Mouse (Mus musculus): ENCODE data around the gene Dip2a. TPM values are rescaled to one million over a fixed set of nuclear protein-coding genes. Genes with fewer than 3 reads are reported as not detected.

The Dip2a gene
- 1.8 TPM for polyA plus RNA-seq (2017; shearing (Covaris generic))

DNA sequence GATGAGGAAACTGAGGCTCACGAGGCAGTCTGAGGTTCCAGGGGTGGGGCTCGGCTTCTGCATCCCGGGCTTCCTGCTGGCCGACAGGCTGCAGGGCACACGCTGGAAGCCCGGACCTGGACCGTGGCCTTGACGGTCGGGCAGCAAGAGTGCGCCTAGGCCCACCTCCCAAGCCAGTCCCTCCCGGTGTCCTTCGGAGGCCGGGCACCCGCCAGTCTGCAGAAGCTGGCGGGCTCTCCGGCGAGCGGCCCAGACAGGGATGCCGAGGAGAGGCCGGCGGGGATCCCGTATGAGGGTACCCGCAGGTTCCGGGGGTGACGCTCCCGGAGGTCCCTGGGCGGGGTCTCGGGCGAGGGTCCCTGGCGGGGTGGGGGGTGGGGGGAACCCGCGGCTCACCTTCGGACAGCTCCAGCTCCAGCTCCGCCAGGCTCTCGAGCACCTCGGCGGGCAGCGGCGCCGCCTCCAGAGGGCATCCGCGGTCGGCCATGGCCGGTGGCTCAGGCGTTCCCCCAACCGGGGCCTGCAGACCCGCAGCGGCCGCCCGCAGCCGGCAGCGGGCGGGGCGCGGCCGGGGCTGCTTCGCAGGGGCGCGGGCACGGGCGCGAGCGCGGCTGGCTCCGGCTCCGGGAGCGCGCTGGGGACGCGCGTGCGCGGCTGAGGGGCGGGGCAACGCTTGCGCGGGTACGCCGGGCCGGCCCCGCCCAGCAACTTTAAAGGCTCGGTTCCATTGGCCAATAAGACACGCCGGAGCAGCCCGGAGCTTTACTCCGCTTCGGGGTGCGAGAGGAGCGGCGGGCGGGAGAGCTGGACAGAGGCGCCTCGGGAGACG, at the start of gene Dip2a:
Gene Dip2a (minus strand): TSS at position 581 of the 829 bp plus-strand sequence.

DNA sequence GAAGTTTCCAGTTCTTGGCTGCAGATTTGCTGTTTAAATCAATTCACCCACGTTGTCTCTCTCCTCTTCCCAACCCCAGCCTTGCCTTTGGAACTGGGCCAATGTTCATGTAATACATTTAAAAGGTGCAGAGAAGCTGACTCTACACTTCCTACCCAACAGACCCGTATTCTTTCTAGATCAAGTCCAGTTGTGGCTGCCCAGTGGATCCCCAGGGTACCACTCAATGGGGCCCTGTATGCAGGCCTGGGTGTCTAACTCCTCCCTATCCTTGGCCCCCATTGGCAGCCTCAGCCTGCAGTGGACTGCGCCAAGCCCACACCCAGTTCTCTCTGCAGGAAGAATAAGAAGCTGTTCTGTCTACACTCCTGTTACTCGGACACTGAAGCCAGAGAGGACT, 91.6 kb downstream of the Dip2a start, which contains the start of gene S100b:
Gene S100b (plus strand): TSS at position 318 of the 400 bp plus-strand sequence.

DNA sequence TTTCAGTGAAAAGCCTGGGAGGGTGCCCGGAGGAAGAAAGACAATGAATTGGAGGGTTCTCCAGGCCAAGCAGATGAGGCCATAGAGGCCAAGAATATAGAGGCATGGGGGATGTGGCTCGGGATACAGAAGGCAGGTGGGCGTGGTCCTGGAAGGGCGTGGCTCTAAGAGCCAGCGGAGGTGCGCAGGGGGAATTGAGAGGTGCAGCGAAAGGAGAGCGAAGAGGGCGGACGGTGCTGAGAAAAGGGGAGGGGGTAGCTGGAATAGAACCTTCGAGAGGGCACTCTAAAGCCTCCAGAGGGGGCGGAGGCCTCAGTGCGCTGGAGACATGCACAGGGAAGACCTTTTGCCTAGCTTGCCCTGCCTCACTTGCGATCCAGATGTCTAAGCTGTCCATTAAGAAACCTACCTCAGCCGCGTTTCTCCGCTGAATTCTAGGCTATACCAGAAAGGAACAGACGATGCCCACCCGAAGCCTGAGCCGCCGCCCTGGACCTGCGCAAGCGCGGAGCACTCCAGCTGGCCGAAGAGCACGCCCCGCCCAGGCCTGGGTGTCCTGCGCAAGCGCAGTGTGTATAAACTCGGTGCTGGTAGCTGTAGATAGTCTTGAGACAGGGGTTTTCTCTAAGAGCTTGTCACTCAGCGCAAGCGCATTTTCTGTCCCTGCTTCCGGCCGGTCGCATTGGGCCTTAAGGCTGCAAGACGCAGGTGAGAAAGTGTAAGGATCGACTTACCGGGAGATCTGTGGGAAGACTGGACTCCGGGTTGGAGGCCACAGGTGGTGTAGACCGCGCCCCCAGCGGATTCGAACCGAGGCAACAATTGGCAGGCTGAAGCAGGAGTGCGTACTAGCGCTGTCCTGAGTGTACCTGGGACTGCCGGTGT, 107.5 kb downstream of the Dip2a start, which contains the start of gene Prmt2:
Gene Prmt2 (minus strand): TSS at position 525 of the 885 bp plus-strand sequence.

Other genes with a start within 250 kb of the Dip2a start
- not detected for gene Slc5a4b, start 234.3 kb downstream of the Dip2a start, polyA plus RNA-seq (2017; shearing (Covaris generic))
- gene Slc5a4a, start 197.8 kb downstream of the Dip2a start, polyA plus RNA-seq (2017; shearing (Covaris generic)), result not detected
- 32.8 TPM for gene Prmt2, start 107.4 kb downstream of the Dip2a start, polyA plus RNA-seq (2017; shearing (Covaris generic))
- not detected for gene S100b, start 91.4 kb downstream of the Dip2a start, polyA plus RNA-seq (2017; shearing (Covaris generic))
- gene AC141477.1, start 95.2 kb upstream of the Dip2a start, polyA plus RNA-seq (2017; shearing (Covaris generic)), result 19.0 TPM
- 30.3 TPM for gene Pcnt, start 97.5 kb upstream of the Dip2a start, polyA plus RNA-seq (2017; shearing (Covaris generic))
- 0.20 TPM for gene 2610028H24Rik, start 103.8 kb upstream of the Dip2a start, polyA plus RNA-seq (2017; shearing (Covaris generic))
- gene Mcm3ap, start 123.6 kb upstream of the Dip2a start, polyA plus RNA-seq (2017; shearing (Covaris generic)), result 77.2 TPM
- gene Ybey, start 123.8 kb upstream of the Dip2a start, polyA plus RNA-seq (2017; shearing (Covaris generic)), result 4.9 TPM
- gene Lss, start 186.3 kb upstream of the Dip2a start, polyA plus RNA-seq (2017; shearing (Covaris generic)), result 22.4 TPM
- not detected for gene Spatc1l, start 217.0 kb upstream of the Dip2a start, polyA plus RNA-seq (2017; shearing (Covaris generic))
- gene Ftcd, start 230.4 kb upstream of the Dip2a start, polyA plus RNA-seq (2017; shearing (Covaris generic)), result not detected

Measured in CD4-positive, CD25-positive, alpha-beta regulatory T cell, adult 9 weeks (primary cell).